Mouse (Mus musculus): ENCODE data around the gene Crtac1. TPM values are rescaled to one million over a fixed set of nuclear protein-coding genes. Genes with fewer than 3 reads are reported as not detected.

Crtac1 gene
- 0.38 and 0.44 TPM in 2 replicates for polyA plus RNA-seq (2015; fragmentation: Nextera tagmentation; extraction: Ambion mirVana)

- no peak within 1 kb of the TSS for H3K27ac ChIP-seq (ENCODE audit: low read length)
- TF ChIP-seq EP300 (IDR thresholded peaks at IDR 0.05) (no peak), CTCF (IDR thresholded peaks at IDR 0.05) (peak; percentile 39)
- H3K9ac ChIP-seq (replicated peaks; ENCODE audit: low read depth): no peak within 1 kb of the TSS
- ATAC-seq (peak; percentile 56), DNase-seq (ENCODE audit: low spot score) (peak; percentile 5)
- peak within 1 kb of the TSS; percentile 49 for H3K4me3 ChIP-seq (ENCODE audit: low read depth, low read length)
- H3K9me3 ChIP-seq (ENCODE audit: low read length): no peaks in the 10 kb centered on the region
- 1% methylated on average over 46 of the region's 88 CpGs for WGBS
- H3K27me3 ChIP-seq (replicated peaks; ENCODE audit: insufficient read depth, low read length): peaks cover 41% of the 10 kb centered on the region
- H3K36me3 ChIP-seq (ENCODE audit: insufficient read depth, low read length): no peaks in the 10 kb centered on the region
- H3K4me1 ChIP-seq (ENCODE audit: insufficient read depth, low read depth, low read length): peaks cover 3% of the 10 kb centered on the region; the same call in 1 of the 2 replicates
- H3K4me2 ChIP-seq (replicated peaks; ENCODE audit: low read depth, low read length): peak within 1 kb of the TSS; percentile 78
Observed at GRCm38 (mm10) chr19:42431485-42432190, at the start of gene Crtac1. Crtac1 (minus strand) TSS chr19:42431783.

- Histone ChIP-seq H3K36me3 (ENCODE audit: insufficient read depth, low read length) (no peaks in the 10 kb centered on the region), H3K27me3 (replicated peaks; ENCODE audit: insufficient read depth, low read length) (no peaks in the 10 kb centered on the region), H3K9ac (replicated peaks; ENCODE audit: low read depth) (no peak overlapping the region), H3K27ac (ENCODE audit: low read length) (no peak overlapping the region), H3K4me3 (ENCODE audit: low read depth, low read length) (no peak overlapping the region), H3K4me1 (ENCODE audit: insufficient read depth, low read depth, low read length) (no peaks in the 10 kb centered on the region), H3K4me2 (replicated peaks; ENCODE audit: low read depth, low read length) (no peak overlapping the region), H3K9me3 (ENCODE audit: low read length) (no peaks in the 10 kb centered on the region)
- ATAC-seq (no peak), DNase-seq (ENCODE audit: low spot score) (no peak)
- WGBS: 53% methylated on average over 12 of the region's 12 CpGs
- TF ChIP-seq CTCF (IDR thresholded peaks at IDR 0.05) (no peak), EP300 (IDR thresholded peaks at IDR 0.05) (no peak)
Observed at GRCm38 (mm10) chr19:42478303-42478702, 46.7 kb upstream of the Crtac1 start.

GRCm38 (mm10) chr19:42477769-42478168 lies 46.2 kb upstream of the Crtac1 start:
- H3K9me3 ChIP-seq (ENCODE audit: low read length): no peaks in the 10 kb centered on the region
- H3K27ac ChIP-seq (ENCODE audit: low read length): no peak overlapping the region
- H3K9ac ChIP-seq (replicated peaks; ENCODE audit: low read depth): no peak overlapping the region
- ATAC-seq (no peak), DNase-seq (ENCODE audit: low spot score) (no peak)
- no peaks in the 10 kb centered on the region for H3K4me1 ChIP-seq (ENCODE audit: insufficient read depth, low read depth, low read length)
- no peaks in the 10 kb centered on the region for H3K36me3 ChIP-seq (ENCODE audit: insufficient read depth, low read length)
- no peaks in the 10 kb centered on the region for H3K27me3 ChIP-seq (replicated peaks; ENCODE audit: insufficient read depth, low read length)
- no peak overlapping the region for H3K4me3 ChIP-seq (ENCODE audit: low read depth, low read length)
- WGBS: 69% methylated on average over 5 of the region's 5 CpGs
- TF ChIP-seq EP300 (IDR thresholded peaks at IDR 0.05) (no peak), CTCF (IDR thresholded peaks at IDR 0.05) (no peak)
- no peak overlapping the region for H3K4me2 ChIP-seq (replicated peaks; ENCODE audit: low read depth, low read length)

- Histone ChIP-seq H3K4me1 (ENCODE audit: insufficient read depth, low read depth, low read length) (no peaks in the 10 kb centered on the region), H3K27me3 (replicated peaks; ENCODE audit: insufficient read depth, low read length) (no peaks in the 10 kb centered on the region), H3K36me3 (ENCODE audit: insufficient read depth, low read length) (no peaks in the 10 kb centered on the region), H3K4me3 (ENCODE audit: low read depth, low read length) (no peak overlapping the region), H3K9me3 (ENCODE audit: low read length) (no peaks in the 10 kb centered on the region), H3K27ac (ENCODE audit: low read length) (no peak overlapping the region), H3K9ac (replicated peaks; ENCODE audit: low read depth) (no peak overlapping the region), H3K4me2 (replicated peaks; ENCODE audit: low read depth, low read length) (no peak overlapping the region)
- WGBS: 22% methylated on average over 11 of the region's 11 CpGs
- DNase-seq (ENCODE audit: low spot score) (peak; percentile 14), ATAC-seq (no peak)
- TF ChIP-seq CTCF (IDR thresholded peaks at IDR 0.05) (no peak), EP300 (IDR thresholded peaks at IDR 0.05) (no peak)
Observed at GRCm38 (mm10) chr19:42472831-42473230, 41.2 kb upstream of the Crtac1 start.

- no peak for DNase-seq (ENCODE audit: low spot score)
- no peak overlapping the region for H3K4me2 ChIP-seq (replicated peaks; ENCODE audit: low read depth, low read length)
- no peak for ATAC-seq
- H3K4me1 ChIP-seq (ENCODE audit: insufficient read depth, low read depth, low read length): no peaks in the 10 kb centered on the region
- TF ChIP-seq EP300 (IDR thresholded peaks at IDR 0.05) (no peak), CTCF (IDR thresholded peaks at IDR 0.05) (no peak)
- no peak overlapping the region for H3K27ac ChIP-seq (ENCODE audit: low read length)
- 82% methylated on average over 4 of the region's 4 CpGs for WGBS
- H3K27me3 ChIP-seq (replicated peaks; ENCODE audit: insufficient read depth, low read length): no peaks in the 10 kb centered on the region
- no peaks in the 10 kb centered on the region for H3K36me3 ChIP-seq (ENCODE audit: insufficient read depth, low read length)
- no peaks in the 10 kb centered on the region for H3K9me3 ChIP-seq (ENCODE audit: low read length)
- H3K4me3 ChIP-seq (ENCODE audit: low read depth, low read length): no peak overlapping the region
- no peak overlapping the region for H3K9ac ChIP-seq (replicated peaks; ENCODE audit: low read depth)
Observed at GRCm38 (mm10) chr19:42471571-42471970, 40.0 kb upstream of the Crtac1 start.

GRCm38 (mm10) chr19:42461851-42462250 lies 30.3 kb upstream of the Crtac1 start:
- 29% methylated on average over 6 of the region's 6 CpGs for WGBS
- no peak for TF ChIP-seq CTCF (IDR thresholded peaks at IDR 0.05)
- TF ChIP-seq EP300 (IDR thresholded peaks at IDR 0.05): no peak
- Histone ChIP-seq H3K36me3 (ENCODE audit: insufficient read depth, low read length) (no peaks in the 10 kb centered on the region), H3K4me2 (replicated peaks; ENCODE audit: low read depth, low read length) (no peak overlapping the region), H3K9ac (replicated peaks; ENCODE audit: low read depth) (no peak overlapping the region), H3K27ac (ENCODE audit: low read length) (no peak overlapping the region), H3K4me1 (ENCODE audit: insufficient read depth, low read depth, low read length) (no peaks in the 10 kb centered on the region), H3K27me3 (replicated peaks; ENCODE audit: insufficient read depth, low read length) (no peaks in the 10 kb centered on the region), H3K4me3 (ENCODE audit: low read depth, low read length) (no peak overlapping the region), H3K9me3 (ENCODE audit: low read length) (no peaks in the 10 kb centered on the region)
- DNase-seq (ENCODE audit: low spot score): no peak
- ATAC-seq: no peak
